Mouse (Mus musculus): Measurements from ENCODE around the gene Klhl32.
"Not testable (repeated sequence)": the region's sequence is repeated elsewhere in the genome, so short reads cannot be mapped to it uniquely, and the experiment has no call there.

The Klhl32 gene

GRCm38 (mm10) chr4:24793726-24794345 is 57.1 kb downstream of the Klhl32 start:
- no peak for DNase-seq

- no peak for DNase-seq
Observed at GRCm38 (mm10) chr4:24792416-24792981, 58.4 kb downstream of the Klhl32 start.

- DNase-seq = no peak
Observed at GRCm38 (mm10) chr4:24789331-24789730, 61.6 kb downstream of the Klhl32 start.

DNA sequence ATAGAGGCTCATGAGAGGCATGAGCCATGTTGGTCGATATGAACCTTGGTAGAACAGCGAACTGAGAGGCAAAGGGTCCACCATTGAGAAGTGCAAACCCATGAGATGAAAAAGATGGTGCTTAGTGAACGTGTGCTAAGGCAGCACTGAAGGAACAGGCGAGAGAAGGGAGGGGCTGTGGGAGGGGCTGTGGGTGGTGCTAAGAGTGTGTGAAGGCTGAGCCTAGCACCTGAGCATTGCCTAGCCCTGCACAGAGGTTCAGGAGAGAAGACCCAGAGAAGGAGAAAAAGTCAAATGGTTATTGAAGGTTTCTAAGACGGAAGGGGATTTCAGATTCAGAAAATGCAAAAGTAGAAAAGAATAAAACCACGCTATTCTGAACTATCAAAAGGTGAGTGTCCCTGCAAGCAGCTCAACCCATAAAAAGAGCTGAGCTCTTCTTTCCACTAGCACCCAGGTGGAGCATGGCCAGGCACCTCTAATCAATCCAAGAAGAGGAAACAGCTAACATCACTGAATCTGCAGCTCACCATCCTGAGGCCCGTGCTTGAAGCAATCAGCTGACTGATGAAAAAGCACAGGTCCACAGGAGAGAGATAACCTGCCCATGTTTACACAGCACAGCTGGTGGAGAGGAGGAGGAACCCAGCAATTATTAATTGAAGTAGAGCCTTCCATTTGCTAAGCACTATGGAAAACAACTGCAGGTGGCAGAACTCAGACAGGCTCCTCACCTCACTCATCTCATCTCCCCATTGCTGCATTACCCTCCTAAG is 65.0 kb downstream of the Klhl32 start:
- no peak for DNase-seq

DNA sequence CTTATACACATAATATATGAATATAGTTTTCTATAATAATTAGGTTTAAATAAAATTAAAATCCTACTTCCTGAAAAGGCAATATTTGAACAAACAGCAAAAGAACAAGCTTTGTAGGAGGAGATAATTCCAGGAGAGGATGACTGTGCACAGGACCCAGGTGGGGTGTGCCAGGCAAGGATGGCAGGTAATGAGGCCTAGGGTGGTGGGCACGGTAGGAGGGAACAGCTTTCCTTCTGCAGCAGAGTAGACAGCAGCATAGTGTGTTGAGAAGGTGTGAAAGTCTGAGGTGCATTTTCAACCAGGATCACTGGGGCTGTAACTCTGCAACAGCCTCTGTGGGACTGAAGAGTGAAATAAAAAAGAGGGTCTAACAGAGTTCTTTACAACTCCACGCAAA is 85.0 kb downstream of the Klhl32 start:
- no peak for DNase-seq

DNA sequence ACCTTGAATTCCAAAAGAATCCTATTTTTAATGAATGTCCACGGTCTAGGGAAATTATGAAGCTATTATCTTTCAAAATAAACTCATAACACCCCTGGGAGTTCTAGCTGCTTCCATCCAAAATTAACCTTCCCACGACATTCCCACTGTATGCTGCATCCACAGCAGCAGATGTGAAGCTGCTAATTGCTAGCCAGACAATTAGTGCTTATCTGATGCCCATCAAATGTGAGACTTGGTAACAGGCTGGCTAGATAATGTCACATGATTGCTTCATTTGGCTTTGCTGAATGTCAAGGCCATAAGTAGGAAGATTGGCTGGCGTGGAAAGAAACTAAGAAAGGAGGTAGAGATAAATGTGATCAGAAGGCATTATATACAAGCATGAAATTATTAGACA is 85.5 kb downstream of the Klhl32 start:
- no peak for DNase-seq

DNA sequence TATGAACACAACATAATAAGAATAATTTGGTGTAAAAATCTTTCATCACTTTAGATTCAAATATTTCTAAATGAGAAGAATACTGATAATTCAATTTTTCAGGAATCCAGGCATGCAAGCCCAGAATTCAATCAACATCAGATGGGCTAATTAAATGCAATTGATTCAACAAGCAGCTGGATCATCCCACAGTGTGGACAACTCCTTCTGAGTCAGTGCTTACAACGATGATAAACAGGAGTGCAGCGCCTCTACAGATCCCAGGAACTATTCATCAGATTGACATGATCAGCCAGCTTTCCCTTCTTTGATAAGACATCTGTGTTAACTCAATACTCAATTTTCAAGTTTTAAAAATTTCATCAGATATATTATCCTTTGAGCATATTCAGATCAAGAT is 86.4 kb downstream of the Klhl32 start:
- no peak for DNase-seq

GRCm38 (mm10) chr4:24763451-24763850 is 87.5 kb downstream of the Klhl32 start:
- no peak for DNase-seq

DNA sequence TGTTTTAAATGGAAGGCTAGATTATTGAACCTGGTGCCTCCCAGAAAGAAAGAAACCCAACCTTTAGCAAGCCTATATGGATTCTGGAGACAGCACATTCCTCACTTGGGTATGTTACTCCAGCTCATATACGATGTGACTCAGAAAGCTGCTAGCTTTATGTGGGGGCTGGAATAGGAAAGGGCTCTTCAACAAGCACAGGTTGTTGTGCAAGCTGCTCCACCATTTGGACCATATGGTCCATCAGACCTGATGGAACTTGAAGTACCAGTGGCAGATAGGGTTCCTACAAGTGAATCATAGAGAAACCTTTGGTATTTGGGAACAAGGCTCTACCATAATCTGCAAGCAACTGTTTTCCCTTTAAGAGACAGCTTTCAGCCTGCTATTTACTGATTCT is 92.0 kb downstream of the Klhl32 start:
- no peak for DNase-seq

GRCm38 (mm10) chr4:24752517-24753208 is 98.3 kb downstream of the Klhl32 start:
- DNase-seq = no peak

GRCm38 (mm10) chr4:24737080-24737479 is 113.8 kb downstream of the Klhl32 start:
- no peak for DNase-seq

DNA sequence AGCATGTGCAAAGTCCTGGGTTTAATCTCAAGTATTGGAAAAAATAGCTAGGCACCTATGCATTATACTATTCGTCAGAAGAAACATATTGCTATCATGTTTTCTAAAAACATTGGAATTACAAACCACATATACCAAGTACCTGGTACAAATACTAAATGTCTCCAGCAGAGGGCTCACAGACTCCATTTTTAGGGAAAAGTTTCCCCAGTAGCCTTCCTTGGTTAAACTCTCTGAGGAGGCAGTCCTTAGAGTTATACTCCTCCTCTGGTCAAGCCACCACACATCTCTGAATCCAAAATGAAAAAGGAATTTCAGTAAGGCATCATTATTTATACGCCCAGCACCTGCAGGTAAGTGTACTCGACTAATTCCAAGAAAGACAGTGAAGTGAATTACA is 130.1 kb downstream of the Klhl32 start:
- DNase-seq = peak; percentile 15

DNA sequence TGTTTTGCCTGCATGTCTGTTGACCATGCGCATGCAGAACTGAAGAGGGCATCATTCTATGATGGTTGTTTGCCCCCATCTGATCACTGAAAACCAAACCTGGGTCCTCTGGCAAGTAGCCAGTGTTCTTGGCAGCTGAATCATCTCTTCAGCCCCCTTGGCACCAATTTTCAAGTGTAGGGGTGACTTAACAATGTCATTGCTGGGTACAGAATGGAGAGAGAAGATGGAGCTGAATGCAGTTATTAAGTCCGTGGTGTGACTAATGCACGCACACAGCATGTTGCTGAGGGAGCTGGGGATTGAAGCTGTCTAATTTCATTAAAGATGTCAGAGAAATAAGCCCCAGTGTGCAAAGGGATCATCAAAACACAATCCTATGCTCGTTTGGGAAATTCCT is 135.4 kb downstream of the Klhl32 start:
- no peak for DNase-seq

DNA sequence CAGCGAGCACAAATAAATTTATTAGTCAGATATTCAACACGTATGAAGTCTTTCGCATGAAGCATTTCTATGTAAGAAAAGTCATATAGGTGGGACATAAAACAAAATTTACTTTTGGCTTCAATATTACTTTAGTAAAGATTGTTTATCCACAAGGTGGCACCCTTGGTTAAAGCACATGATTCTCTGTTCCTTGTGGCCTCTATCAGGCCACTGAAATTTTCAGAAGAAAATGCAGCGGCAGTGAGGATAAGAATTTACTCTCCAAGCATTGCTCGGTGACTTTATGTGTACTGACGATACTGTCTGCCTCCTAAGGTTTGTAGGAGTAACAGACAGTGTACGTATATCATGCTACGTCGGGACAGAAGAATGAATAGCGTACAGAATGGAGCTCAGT is 136.6 kb downstream of the Klhl32 start:
- no peak for DNase-seq

- peak; percentile 6 for DNase-seq
Observed at GRCm38 (mm10) chr4:24698528-24699117, 152.3 kb downstream of the Klhl32 start.

- DNase-seq = no peak
Observed at GRCm38 (mm10) chr4:24680080-24680479, 170.8 kb downstream of the Klhl32 start.

- DNase-seq = no peak
Observed at GRCm38 (mm10) chr4:24670007-24670406, 180.9 kb downstream of the Klhl32 start.

DNA sequence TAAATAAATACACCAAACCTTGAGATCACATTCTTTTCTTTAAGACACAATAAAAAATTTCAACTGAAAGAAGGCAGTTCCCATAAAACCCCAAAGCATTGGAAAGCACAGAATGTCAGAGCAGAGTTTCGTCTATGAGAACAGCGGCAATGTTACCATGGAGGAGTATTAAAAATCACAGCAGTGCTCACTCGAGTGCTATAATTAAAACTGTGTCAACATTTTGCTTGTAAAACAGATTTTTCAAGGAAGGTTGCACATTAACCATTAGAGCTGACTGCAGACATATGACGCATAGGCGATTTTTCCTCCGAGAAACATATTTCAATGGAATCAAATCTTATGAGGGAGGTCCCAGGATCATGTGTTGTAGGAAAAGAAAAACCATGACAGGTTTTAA is 191.7 kb downstream of the Klhl32 start:
- DNase-seq = no peak

- not testable (repeated sequence) for DNase-seq
Observed at GRCm38 (mm10) chr4:24644735-24645134, 206.2 kb downstream of the Klhl32 start.

DNA sequence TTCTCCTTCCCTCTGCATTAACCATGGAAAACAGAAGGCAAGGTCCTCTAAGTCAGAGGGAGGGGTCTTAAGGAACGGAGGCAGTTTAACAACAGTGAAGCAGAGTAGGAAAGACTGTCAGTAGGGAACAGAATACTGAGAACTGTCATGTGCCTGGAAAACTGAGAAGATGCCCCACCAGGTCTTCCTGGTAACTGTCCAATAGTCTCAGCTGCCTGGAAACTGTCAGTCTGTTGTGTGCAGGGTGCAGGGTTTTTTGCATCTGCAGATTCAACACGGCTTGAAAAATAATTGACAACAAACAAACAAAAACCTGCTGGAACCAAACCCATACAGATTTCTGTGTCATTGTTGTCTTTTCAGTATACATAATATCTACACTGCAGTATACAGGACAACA is 208.6 kb downstream of the Klhl32 start:
- no peak for DNase-seq

- DNase-seq = no peak
Observed at GRCm38 (mm10) chr4:24631177-24631911, 219.6 kb downstream of the Klhl32 start.

GRCm38 (mm10) chr4:24630430-24630829 is 220.5 kb downstream of the Klhl32 start:
- no peak for DNase-seq

DNA sequence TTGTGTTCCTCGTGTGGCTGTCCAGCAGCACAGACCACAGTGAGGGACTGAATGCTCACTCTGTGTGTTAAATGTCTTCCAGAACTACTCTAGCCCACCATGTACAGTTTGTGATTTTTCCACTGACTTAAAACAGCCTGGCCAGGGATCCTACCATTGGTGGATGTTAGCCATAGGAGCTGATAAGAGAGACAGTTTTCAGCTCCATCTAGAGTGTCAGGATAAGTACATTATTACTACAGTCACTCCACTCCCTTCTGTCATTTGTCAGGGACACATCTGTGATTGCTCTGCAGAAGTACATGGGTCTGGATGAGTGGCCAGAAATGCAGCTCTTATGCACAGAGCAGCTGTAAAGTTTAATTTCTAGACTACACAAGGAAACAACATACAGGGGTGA is 223.1 kb downstream of the Klhl32 start:
- no peak for DNase-seq

Data from thymus, postnatal 4 days (tissue).